Mouse (Mus musculus): ENCODE data around the gene Alad. TPM values are rescaled to one million over a fixed set of nuclear protein-coding genes. Genes with fewer than 3 reads are reported as not detected.
A peak's percentile ranks its signal among the peaks of the same experiment; 100 is the strongest.

The Alad gene
- 10 to 100 TPM; 25.8 to 28.9 TPM for total RNA-seq (2021)

DNA sequence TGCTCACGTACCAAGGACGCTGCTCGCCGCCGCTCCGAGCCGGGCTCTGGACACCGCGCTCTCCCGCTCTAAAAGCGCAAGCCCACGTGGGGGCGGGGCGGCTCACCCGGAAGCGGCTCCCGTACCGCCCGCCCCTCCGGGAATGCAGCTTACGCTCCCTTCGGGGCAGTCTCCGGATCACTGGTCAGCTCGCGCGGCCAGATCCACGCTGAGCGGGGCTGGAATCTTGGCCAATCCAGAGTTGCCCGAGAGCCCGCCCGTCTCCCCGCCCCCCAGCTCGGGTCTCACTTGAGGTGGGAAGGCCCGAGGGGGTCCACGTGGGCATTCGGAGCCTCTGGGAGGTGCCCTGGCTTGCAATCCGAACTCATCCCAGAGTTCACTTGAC lies at the start of gene Alad:
Gene Alad (minus strand): TSS at position 70 of the 385 bp plus-strand sequence.
- DNase-seq (ENCODE audit: extremely low spot score in 1 of 2, low spot score in 1 of 2) = peak; percentile 72 to 76

DNA sequence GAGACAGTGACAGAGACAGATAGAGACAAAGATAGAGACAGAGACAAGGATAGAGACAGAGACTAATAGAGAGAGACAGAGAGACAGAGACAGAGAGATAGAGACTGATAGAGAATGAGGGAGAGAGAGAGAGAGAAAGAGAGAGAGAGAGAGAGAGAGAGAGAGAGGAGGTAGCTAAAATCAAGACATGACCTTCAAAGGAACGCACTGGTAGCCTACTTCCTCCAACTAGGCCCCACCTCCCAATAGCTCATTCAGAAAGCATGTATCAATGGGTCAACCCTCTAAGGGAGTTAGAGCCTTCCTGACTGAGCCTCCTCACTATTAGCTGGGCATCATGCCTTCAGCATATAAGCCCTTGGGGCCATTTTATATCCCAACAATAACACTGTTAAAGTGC lies 48.6 kb upstream of the Alad start:
- no peak for DNase-seq (ENCODE audit: extremely low spot score in 1 of 2, low spot score in 1 of 2)

GRCm38 (mm10) chr4:62567696-62568095 lies 48.0 kb upstream of the Alad start:
- no peak for DNase-seq (ENCODE audit: extremely low spot score in 1 of 2, low spot score in 1 of 2)

GRCm38 (mm10) chr4:62566530-62566929 lies 46.8 kb upstream of the Alad start:
- DNase-seq (ENCODE audit: extremely low spot score in 1 of 2, low spot score in 1 of 2) = no peak

DNA sequence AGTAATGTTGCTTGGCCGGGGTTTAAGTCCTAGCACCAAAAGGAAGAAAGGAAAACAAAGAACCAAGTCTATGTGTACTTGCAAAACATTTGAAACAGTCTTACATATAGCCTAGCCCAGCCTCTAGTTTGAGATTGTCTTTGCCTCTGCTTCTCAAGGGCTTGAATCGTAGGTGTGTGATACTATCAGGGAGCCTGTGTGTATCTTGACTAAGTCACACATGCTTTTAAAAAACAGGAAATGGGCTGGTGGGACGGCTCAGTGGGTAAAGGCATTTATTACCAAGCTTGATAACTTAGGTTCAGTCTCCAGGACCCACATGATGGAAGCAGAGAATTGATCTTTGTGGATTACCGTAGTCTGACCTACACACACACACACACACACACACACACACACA lies 42.3 kb upstream of the Alad start:
- DNase-seq (ENCODE audit: extremely low spot score in 1 of 2, low spot score in 1 of 2) = no peak

- no peak for DNase-seq (ENCODE audit: extremely low spot score in 1 of 2, low spot score in 1 of 2)
Measured at GRCm38 (mm10) chr4:62561630-62562001, 41.9 kb upstream of the Alad start.

DNA sequence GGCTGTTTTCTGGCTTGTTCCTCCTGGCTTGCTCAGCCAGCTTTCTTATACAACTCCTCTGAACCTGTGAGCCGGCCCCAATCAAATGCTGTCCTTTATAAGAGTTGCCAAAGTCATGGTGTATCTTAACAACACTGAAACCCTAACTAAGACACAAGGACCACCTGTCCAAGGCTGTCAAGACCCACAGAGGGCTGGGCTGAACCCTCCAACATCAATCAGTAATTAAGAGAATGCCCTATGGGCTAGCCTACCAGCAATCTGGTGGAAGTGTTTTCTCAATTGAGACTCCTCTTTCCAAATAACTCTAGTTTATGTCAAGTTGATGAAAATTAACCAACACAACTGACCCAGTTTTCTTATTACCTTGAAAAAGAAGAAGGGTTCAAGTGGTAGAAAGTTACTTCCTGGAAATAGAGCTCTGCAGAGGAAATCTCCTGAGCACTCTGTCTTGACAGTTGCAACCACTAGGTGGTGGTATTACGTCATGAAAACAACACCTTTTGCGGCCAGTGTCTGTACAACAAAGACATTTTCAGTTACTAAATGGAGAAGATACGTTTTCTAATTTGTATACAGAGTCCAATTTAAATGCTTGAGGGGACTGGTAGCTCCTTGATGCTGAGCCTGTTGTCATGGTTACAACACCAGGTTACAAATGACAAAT lies 41.4 kb upstream of the Alad start:
- DNase-seq (ENCODE audit: extremely low spot score in 1 of 2, low spot score in 1 of 2) = peak; percentile 33 to 77

GRCm38 (mm10) chr4:62559797-62560329 lies 40.1 kb upstream of the Alad start, which contains the start of gene Rgs3:
Gene Rgs3, plus strand, starts transcription at chr4:62559847.
- DNase-seq (ENCODE audit: extremely low spot score in 1 of 2, low spot score in 1 of 2) = no peak

- DNase-seq (ENCODE audit: extremely low spot score in 1 of 2, low spot score in 1 of 2) = no peak
Measured at GRCm38 (mm10) chr4:62557436-62557835, 37.7 kb upstream of the Alad start.

DNA sequence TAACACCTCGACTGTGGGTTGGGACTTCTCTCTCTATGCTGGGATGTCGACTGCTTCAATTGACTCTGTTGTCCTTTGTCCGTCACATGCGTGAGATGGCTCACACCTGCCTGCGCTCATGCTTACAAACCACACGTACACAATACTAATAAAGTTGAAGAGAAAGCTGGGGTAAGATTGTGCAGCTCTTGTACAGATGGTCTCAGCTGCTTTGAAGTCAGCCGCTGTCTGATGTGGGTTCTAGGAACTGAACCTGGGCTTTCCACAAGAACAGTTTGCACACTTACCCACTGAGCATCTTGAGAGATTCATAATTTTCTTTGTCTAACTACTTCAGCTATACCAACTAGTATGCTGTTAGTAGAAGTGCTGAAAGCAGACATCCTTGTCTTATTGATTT lies 32.2 kb upstream of the Alad start:
- DNase-seq (ENCODE audit: extremely low spot score in 1 of 2, low spot score in 1 of 2) = no peak

GRCm38 (mm10) chr4:62544801-62545200 lies 25.1 kb upstream of the Alad start:
- no peak for DNase-seq (ENCODE audit: extremely low spot score in 1 of 2, low spot score in 1 of 2)

DNA sequence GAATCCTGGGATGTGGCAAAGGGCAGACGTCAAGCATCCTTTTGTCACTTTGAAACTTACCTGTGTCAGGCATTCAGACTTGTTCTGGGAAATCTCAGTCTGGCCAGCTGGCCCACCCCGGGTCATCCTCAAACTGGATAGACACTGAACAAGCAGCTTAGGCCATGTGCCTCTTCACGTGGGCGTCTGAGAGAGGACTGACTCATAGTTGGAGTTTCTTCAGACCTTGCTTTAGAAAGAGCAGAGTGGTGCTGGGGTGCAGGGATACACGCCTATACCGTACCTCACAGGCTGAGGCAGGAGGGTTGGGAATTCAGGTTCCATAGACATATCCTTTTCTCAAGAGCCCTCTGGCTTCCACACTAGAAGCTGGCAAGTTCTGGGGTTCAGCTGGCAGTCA lies 24.1 kb upstream of the Alad start:
- DNase-seq (ENCODE audit: extremely low spot score in 1 of 2, low spot score in 1 of 2) = no peak

DNA sequence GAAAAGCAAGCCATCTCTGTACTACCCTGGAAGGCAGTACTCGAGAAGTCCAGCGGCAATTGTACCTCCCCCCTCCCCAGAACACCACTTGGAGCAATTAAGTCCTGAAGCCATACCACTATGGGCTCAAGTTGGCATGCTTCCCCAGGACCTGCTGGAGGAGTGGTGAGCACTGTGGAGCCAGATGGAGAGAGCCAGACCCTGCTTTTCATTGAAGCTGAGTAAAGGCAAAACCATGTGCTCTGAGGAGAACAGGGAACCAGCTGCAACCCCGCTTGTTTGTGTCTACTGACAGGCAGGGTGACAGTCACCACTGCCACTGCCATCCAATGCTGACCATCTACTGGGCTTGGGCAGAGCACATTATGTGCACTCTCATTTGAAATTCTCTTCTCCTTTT lies 22.1 kb upstream of the Alad start:
- DNase-seq (ENCODE audit: extremely low spot score in 1 of 2, low spot score in 1 of 2) = no peak

DNA sequence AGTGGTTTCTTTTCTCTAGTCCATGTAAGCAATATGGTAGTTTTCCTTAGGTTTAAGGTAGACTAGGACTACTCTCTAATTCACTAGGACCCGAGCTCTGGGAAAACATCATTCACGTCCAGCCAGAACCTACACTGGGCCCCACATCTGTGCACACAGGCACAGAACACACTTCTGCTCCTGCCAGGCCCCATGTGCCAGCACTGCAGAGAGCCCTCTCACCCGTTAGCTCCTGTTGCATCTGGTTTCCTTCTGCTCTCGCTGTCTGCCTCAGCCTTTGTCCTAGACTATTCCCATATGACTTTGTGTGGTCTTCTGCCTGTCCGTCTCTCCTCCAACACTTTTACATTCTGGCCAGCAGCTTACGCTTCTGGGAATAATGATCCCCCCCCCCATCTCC lies 14.0 kb upstream of the Alad start:
- DNase-seq (ENCODE audit: extremely low spot score in 1 of 2, low spot score in 1 of 2) = no peak

- no peak for DNase-seq (ENCODE audit: extremely low spot score in 1 of 2, low spot score in 1 of 2)
Measured at GRCm38 (mm10) chr4:62527655-62528054, 7.9 kb upstream of the Alad start.

GRCm38 (mm10) chr4:62526256-62526655 lies 6.5 kb upstream of the Alad start:
- DNase-seq (ENCODE audit: extremely low spot score in 1 of 2, low spot score in 1 of 2) = no peak

DNA sequence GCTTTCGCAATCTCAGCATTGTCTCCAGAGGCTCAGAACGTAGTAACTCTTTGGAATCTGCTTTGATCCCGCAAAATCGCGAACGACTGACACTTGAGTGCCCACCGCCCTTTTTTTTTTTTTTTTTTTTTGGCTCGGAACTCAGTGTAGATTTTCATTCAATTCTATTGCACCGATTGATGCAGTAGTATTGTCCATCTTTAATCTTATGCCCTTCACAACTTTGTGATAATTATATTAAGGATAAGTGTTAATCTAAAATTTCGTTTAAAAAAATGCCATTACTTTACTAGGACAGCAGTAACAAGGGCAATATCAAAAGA lies 5.7 kb upstream of the Alad start:
- DNase-seq (ENCODE audit: extremely low spot score in 1 of 2, low spot score in 1 of 2) = no peak

- peak; percentile 94 to 97 for DNase-seq (ENCODE audit: extremely low spot score in 1 of 2, low spot score in 1 of 2)
Measured at GRCm38 (mm10) chr4:62524651-62525488, 5.2 kb upstream of the Alad start, which contains the start of the genes Pole3 and 4933430I17Rik. Gene Pole3, minus strand, starts transcription at chr4:62525068. Gene 4933430I17Rik, plus strand, starts transcription at chr4:62525369.

DNA sequence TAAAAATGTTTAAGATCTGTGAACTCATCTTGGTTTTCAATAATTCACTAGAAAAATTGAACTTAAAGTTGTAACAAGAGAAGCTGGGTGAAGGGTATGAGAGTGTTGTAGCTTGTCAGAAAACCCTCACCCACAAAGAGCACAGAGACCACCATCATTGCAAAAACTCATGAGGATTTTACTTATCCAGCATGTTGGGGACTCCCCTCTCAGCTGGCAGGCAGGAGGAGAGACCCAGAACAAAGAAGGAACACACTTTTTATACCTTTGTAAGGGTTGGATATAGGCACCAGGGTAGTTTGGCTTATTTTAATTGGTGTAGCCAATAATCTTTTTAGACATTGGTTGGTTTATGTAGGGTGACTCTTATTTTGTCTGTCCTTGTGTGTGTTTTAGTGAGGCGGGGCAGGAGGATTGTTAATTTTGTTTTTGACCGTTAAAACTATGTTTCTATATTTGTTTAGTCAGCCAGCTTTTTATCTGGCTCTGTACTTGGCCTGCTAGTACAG lies 1.2 kb upstream of the Alad start:
- DNase-seq (ENCODE audit: extremely low spot score in 1 of 2, low spot score in 1 of 2) = no peak

DNA sequence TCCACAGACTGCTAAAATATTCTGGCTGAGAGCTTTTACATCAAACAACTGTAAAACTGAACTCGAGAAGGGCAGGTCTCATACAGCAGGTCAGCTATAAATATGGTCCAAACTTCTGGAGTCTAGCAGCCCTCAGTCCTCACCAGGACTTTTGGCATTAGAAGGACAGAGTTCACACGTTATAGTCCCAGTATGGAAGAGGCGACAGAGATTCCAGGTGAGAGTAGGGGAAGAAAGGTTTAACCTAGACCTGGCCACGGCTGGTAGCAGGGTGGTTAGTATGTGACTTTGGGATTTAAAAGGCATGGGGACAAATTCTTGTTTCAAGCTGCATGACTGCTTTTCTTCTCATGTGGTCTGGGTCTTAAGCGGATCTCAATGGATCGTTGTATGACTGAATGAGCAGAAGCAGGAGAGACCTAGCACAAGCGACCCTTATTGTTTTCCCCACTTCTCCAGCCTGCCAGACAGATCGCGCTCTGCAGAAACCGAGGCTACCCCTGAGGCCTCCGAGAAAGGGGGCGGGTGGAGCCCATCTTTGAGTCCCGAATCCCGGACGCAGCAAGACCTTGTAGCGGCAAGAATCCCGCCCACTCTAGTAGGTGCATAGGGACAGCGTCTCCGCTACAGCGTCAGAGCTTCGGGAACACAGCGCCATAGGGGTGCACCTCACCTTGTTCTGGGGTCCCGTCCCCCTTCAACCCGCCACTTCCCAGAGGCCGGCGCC lies 433 bp downstream of the Alad start:
- no peak for DNase-seq (ENCODE audit: extremely low spot score in 1 of 2, low spot score in 1 of 2)

Data from layer of hippocampus, postnatal 25 days (tissue).